Mouse (Mus musculus) olfactory bulb, adult 2 months (tissue): ENCODE measurements around the gene Cd3g. TPM values are rescaled to one million over a fixed set of nuclear protein-coding genes. Genes with fewer than 3 reads are reported as not detected.
"Not testable (repeated sequence)": the region's sequence is repeated elsewhere in the genome, so short reads cannot be mapped to it uniquely, and the experiment has no call there.

Experiments used
- H3K27ac ChIP-seq: fragments of 200-500 bp; 2 replicates; pipeline ENCODE4 v1.5.1; 2012; ENCODE audit warnings: low read depth, low read length; ENCODE audit not compliant: insufficient read depth
- H3K4me1 ChIP-seq: fragments of 200-500 bp; 2 replicates; pipeline ENCODE4 v1.6.1; 2012; ENCODE audit warnings: low read length; ENCODE audit not compliant: control insufficient read depth, insufficient read depth
- H3K4me3 ChIP-seq: fragments of 200-500 bp; 2 replicates; pipeline ENCODE4 v1.5.1; 2012; ENCODE audit warnings: mild to moderate bottlenecking, low read depth, low read length, moderate library complexity; ENCODE audit not compliant: insufficient read depth
- CTCF ChIP-seq: fragments of 200-500 bp; IDR thresholded peaks from 2 replicates; pipeline ENCODE4 v1.5.1; 2012; ENCODE audit warnings: low read depth, mild to moderate bottlenecking, low read length, moderate library complexity; ENCODE audit not compliant: insufficient read depth
- POLR2A ChIP-seq: fragments of 200-500 bp; IDR thresholded peaks from 2 replicates; pipeline ENCODE4 v1.6.1; 2012; ENCODE audit warnings: mild to moderate bottlenecking, low read depth, low read length, moderate library complexity; ENCODE audit not compliant: insufficient read depth
- WGBS: fragments of 180-500 bp; shearing (Covaris S2); methylation state at CpG from one replicate; pipeline ENCODE4 v1.1.7; 2018; 5-methylcytosine and 5-hydroxymethylcytosine counted together
- polyA plus RNA-seq: library from polyadenylated mRNA; stranded (reverse); fragments of >200 nt; gene quantifications from 2 replicates; pipeline ENCODE4 v1.2.4, GENCODE M21; 2012; ENCODE audit warnings: low replicate concordance; ENCODE audit not compliant: missing spikeins, insufficient read depth, insufficient read length

Cd3g gene
- polyA plus RNA-seq, 1 experiment, result 736 TPM

GRCm38 (mm10) chr9:44979806-44980205 lies 425 bp downstream of the Cd3g start:
- H3K4me3 ChIP-seq, result no peak overlapping the region
- TF ChIP-seq CTCF, result no peak
- no peak for TF ChIP-seq POLR2A
- H3K27ac ChIP-seq, result no peak overlapping the region
- H3K4me1 ChIP-seq, result no peaks in the 10 kb centered on the region
- 72% methylated on average over 7 of the region's 7 CpGs for WGBS

GRCm38 (mm10) chr9:44977813-44978212 lies 2.4 kb downstream of the Cd3g start:
- H3K4me1 ChIP-seq, result no peaks in the 10 kb centered on the region
- WGBS, result 77% methylated on average over 6 of the region's 6 CpGs
- TF ChIP-seq POLR2A, result no peak
- H3K27ac ChIP-seq, result no peak overlapping the region
- no peak overlapping the region for H3K4me3 ChIP-seq

DNA sequence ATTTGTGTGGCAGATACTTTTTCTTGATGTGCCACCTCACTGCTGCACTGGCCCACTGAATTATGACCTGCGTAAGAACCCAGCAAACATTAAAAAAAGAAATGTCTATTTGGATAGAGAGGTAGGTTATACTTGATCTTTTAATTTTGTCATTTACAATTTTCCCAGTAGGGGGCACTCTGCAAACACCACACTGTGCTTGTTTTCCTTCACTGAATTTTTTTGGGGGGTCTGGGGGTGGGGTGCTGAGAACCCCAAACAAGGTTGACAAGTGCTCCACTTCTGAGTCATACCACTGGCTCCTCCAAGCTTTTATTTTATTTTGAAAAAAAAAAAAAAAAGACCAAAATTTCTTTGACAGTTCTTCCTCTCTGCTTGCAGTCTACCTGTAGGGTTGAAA lies 10.8 kb downstream of the Cd3g start:
- TF ChIP-seq POLR2A (no peak), CTCF (no peak)
- Histone ChIP-seq H3K27ac (no peak overlapping the region), H3K4me3 (no peak overlapping the region), H3K4me1 (no peaks in the 10 kb centered on the region)
- WGBS, result 83% methylated on average over 1 of the region's 1 CpGs

DNA sequence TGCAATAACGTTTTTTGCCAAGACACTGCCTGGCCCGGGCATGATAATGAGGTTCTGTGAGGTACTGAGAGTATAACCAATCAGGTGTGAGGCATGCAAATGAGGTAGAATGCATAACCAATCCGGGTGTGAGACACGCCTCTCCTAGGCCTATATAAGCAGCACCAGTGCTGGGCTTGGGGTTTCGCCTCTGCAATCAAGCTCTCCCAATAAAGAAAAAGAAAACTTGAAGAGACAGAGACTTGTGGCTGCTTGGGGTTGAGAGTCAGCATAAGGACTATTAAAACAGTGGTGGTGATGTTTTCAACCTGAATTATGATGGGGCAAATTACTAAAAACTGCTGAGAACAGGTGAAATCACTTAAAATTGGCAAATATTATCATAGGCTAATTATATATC lies 12.5 kb downstream of the Cd3g start:
- not testable (repeated sequence) for H3K4me1 ChIP-seq, H3K27ac ChIP-seq, H3K4me3 ChIP-seq
- 84% methylated on average over 5 of the region's 5 CpGs for WGBS

- WGBS, result 24% methylated on average over 3 of the region's 3 CpGs
- no peaks in the 10 kb centered on the region for H3K4me1 ChIP-seq
- no peak for TF ChIP-seq CTCF
- no peak for TF ChIP-seq POLR2A
- no peak overlapping the region for H3K4me3 ChIP-seq
- H3K27ac ChIP-seq, result no peak overlapping the region
Measured at GRCm38 (mm10) chr9:44966815-44967242, 13.4 kb downstream of the Cd3g start.

DNA sequence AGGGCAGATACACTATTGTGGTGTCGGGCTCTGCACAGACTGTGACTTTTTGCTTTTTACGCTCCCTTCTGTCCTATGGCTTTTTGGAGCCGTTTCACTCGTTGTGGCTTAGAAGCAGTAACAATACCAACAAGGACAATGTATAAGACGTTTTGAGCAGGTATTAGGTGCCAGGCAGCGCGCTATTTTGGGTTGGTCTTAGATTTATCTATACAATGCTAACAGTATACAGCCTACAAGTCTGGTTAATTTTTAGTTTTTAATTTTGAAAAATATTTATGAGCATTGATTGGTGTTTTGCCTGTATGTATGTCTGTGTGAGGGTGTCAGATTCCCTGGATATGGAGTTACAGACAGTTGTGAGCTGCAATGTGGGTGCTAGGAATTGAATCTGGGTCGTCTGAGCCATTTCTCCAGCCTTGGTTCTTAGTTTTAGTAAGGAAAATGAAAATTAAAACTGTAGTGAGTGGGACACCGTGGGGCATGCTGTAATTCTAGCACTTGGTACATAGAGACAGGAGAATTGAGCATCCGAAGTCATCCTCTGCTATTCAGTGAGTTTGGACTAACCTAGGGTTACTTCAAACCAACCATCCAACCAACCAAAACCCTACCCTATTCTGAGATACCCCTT lies 14.3 kb downstream of the Cd3g start:
- H3K4me1 ChIP-seq, result no peaks in the 10 kb centered on the region
- peak overlapping the region; percentile 78 for H3K4me3 ChIP-seq
- 11% methylated on average over 10 of the region's 10 CpGs for WGBS
- no peak for TF ChIP-seq CTCF
- TF ChIP-seq POLR2A, result no peak
- H3K27ac ChIP-seq, result no peak overlapping the region; the same call in 1 of the 2 replicates

- WGBS, result under 1% methylated on average over 39 of the region's 39 CpGs
- Histone ChIP-seq H3K27ac (peak within 1 kb of the TSS; percentile 6; the same call in 1 of the 2 replicates), H3K4me1 (no peaks in the 10 kb centered on the region), H3K4me3 (peak within 1 kb of the TSS; percentile 78)
- TF ChIP-seq CTCF (no peak), POLR2A (peak; percentile 71)
Measured at GRCm38 (mm10) chr9:44965126-44965832, 15.0 kb downstream of the Cd3g start, which contains the start of gene Ube4a. Ube4a (minus strand) TSS chr9:44965600.

GRCm38 (mm10) chr9:44954432-44954831 lies 25.8 kb downstream of the Cd3g start:
- TF ChIP-seq POLR2A (no peak), CTCF (no peak)
- no peak overlapping the region for H3K4me3 ChIP-seq
- no peak overlapping the region for H3K27ac ChIP-seq
- H3K4me1 ChIP-seq, result no peaks in the 10 kb centered on the region
- WGBS, result 94% methylated on average over 3 of the region's 3 CpGs

DNA sequence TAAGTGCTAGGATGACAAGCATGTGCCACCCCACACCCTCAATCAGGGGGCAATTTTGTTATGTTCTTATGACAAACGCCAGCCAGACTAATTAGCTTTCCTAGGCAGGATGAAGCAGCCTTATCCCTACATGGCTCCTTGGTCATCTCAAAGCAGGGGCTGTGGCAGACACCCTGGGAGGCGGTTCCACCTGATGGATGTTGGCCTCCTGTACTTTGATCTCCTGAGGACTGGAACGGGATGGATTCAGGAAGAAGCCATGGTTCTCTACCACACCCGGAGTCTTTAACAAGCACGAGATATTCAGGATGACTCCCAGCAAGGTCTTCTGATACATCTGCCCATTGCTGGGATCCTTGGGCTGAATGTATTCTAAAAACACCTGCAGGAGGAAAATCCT lies 32.4 kb downstream of the Cd3g start:
- Histone ChIP-seq H3K4me3 (no peak overlapping the region), H3K4me1 (no peaks in the 10 kb centered on the region), H3K27ac (no peak overlapping the region)
- TF ChIP-seq POLR2A (no peak), CTCF (no peak)
- 88% methylated on average over 5 of the region's 5 CpGs for WGBS
